Mouse (Mus musculus): Measurements from ENCODE around the gene Cyp4f16. TPM values are rescaled to one million over a fixed set of nuclear protein-coding genes. Genes with fewer than 3 reads are reported as not detected.
"Not testable (repeated sequence)": the region's sequence is repeated elsewhere in the genome, so short reads cannot be mapped to it uniquely, and the experiment has no call there.

The Cyp4f16 gene
- polyA plus RNA-seq, 1 experiment: 140 TPM

DNA sequence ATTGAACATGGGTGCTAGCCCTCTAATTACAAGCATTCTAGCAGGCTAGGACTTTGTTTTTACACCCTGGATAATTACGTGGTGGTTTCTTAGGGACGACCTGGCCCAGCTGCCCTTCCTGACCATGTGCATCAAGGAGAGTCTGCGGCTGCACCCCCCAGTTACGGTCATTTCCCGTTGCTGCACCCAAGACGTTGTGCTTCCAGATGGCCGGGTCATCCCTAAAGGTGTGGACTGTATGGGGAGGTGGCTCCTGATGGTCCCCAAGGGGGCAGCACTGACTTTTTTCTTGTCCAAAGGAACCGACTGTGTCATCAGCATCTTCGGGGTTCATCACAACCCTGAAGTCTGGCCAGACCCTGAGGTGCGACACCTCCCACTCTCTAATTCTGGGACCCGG is 8.6 kb upstream of the Cyp4f16 start:
- H3K36me3 ChIP-seq (ENCODE audit: control insufficient read depth, insufficient read depth, low read length): no peaks in the 10 kb centered on the region
- H3K27me3 ChIP-seq (ENCODE audit: control insufficient read depth, insufficient read depth, low read length): no peaks in the 10 kb centered on the region
- 78% methylated on average over 11 of the region's 11 CpGs for WGBS

DNA sequence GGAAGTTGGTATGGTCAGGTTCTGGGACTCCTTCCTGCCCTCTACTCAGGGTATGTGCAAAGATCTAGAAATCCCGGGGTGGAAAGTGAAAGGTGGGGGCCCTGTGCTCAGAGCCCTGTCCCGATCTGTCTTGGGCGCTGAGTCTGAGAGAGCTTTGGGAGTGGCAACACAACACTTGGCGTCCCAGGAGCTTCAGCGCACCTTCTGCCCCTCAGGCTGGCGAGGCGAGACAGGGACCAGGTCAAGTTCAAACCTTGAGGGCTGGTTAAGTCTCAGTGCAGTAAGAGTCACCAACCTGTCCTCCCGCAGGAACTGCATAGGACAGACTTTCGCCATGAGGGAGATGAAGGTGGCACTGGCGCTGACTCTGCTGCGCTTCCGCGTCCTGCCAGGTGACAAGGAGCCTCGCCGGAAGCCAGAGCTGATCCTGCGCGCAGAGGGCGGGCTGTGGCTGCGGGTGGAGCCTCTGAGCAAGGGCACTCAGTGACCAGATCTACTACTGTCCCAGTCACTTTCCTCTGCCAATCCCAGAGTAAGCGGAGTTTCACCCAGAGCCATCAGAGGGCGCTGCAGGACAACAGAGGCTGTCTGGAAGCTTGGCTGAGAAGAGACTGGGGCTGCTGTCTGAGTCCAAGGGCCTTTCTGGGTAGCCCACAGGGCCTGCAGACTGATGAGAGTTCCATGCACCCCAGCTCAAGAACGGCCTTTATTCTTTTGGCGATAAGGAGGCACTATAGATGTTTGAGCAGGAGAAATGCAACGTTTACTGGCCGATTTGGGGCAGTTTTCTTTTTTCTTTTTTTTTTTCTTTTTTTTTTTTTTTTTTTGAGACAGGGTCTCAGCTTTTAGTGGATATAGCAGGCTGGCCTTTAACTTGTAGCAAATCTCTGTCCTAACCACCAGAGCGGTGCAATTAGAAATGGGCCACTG is 7.7 kb upstream of the Cyp4f16 start:
- H3K36me3 ChIP-seq (ENCODE audit: control insufficient read depth, insufficient read depth, low read length): no peaks in the 10 kb centered on the region
- peak overlapping the region; percentile 74 for H3K4me3 ChIP-seq (ENCODE audit: low read depth, low read length)
- peak; percentile 88 for TF ChIP-seq POLR2A (IDR thresholded peaks at IDR 0.05; ENCODE audit: low read depth, low read length)
- peak; percentile 92 for TF ChIP-seq CTCF (IDR thresholded peaks at IDR 0.05; ENCODE audit: extremely low read depth, insufficient read length, insufficient replicate concordance, low read depth, low read length)
- WGBS: 14% methylated on average over 26 of the region's 26 CpGs
- no peaks in the 10 kb centered on the region for H3K27me3 ChIP-seq (ENCODE audit: control insufficient read depth, insufficient read depth, low read length)
- H3K27ac ChIP-seq (ENCODE audit: insufficient read depth, low read depth, low read length): peak overlapping the region; percentile 66
- H3K4me1 ChIP-seq (ENCODE audit: control insufficient read depth, insufficient read depth, insufficient read length, low read length): peaks cover 7% of the 10 kb centered on the region; the same call in 1 of the 2 replicates

More for the DNA sequence above, 8.6 kb upstream of the Cyp4f16 start:
- H3K4me3 ChIP-seq (ENCODE audit: low read depth, low read length): peak overlapping the region; percentile 74
- peaks cover 5% of the 10 kb centered on the region; the same call in 1 of the 2 replicates for H3K4me1 ChIP-seq (ENCODE audit: control insufficient read depth, insufficient read depth, insufficient read length, low read length)
- TF ChIP-seq CTCF (IDR thresholded peaks at IDR 0.05; ENCODE audit: extremely low read depth, insufficient read length, insufficient replicate concordance, low read depth, low read length) (no peak), POLR2A (IDR thresholded peaks at IDR 0.05; ENCODE audit: low read depth, low read length) (no peak)
- no peak overlapping the region for H3K27ac ChIP-seq (ENCODE audit: insufficient read depth, low read depth, low read length)

GRCm38 (mm10) chr17:32532356-32532755 is 4.0 kb upstream of the Cyp4f16 start:
- H3K27ac ChIP-seq (ENCODE audit: insufficient read depth, low read depth, low read length); H3K27me3 ChIP-seq (ENCODE audit: control insufficient read depth, insufficient read depth, low read length); H3K36me3 ChIP-seq (ENCODE audit: control insufficient read depth, insufficient read depth, low read length); H3K4me3 ChIP-seq (ENCODE audit: low read depth, low read length): not testable (repeated sequence)
- WGBS: 76% methylated on average over 4 of the region's 4 CpGs
- H3K4me1 ChIP-seq (ENCODE audit: control insufficient read depth, insufficient read depth, insufficient read length, low read length): peaks cover 29% of the 10 kb centered on the region; the same call in 1 of the 2 replicates

- H3K27me3 ChIP-seq (ENCODE audit: control insufficient read depth, insufficient read depth, low read length): no peaks in the 10 kb centered on the region
- H3K4me3 ChIP-seq (ENCODE audit: low read depth, low read length): no peak overlapping the region
- 61% methylated on average over 6 of the region's 6 CpGs for WGBS
- peaks cover 27% of the 10 kb centered on the region; the same call in 1 of the 2 replicates for H3K4me1 ChIP-seq (ENCODE audit: control insufficient read depth, insufficient read depth, insufficient read length, low read length)
- H3K36me3 ChIP-seq (ENCODE audit: control insufficient read depth, insufficient read depth, low read length): no peaks in the 10 kb centered on the region; the same call in 1 of the 2 replicates
- H3K27ac ChIP-seq (ENCODE audit: insufficient read depth, low read depth, low read length): peak overlapping the region; percentile 17; the same call in 1 of the 2 replicates
- no peak for TF ChIP-seq POLR2A (IDR thresholded peaks at IDR 0.05; ENCODE audit: low read depth, low read length)
- no peak for TF ChIP-seq CTCF (IDR thresholded peaks at IDR 0.05; ENCODE audit: extremely low read depth, insufficient read length, insufficient replicate concordance, low read depth, low read length)
Measured at GRCm38 (mm10) chr17:32534068-32534467, 2.3 kb upstream of the Cyp4f16 start.

DNA sequence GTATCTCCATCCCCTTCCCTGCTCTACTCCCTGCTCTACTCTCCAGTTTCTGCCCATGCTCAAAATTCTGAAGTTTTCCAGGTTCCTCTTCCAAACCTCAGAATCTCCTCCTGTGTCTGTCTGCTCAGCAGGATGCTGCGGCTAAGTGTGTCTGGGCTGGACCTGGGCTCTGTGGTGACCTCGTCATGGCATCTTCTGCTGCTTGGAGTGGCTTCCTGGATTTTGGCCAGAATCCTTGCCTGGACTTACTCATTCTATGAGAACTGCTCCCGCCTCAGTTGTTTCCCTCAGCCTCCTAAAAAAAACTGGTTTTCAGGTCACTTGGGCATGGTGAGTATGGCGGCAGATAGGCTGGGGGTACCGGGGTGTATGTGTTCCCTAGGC is 501 bp downstream of the Cyp4f16 start:
- H3K36me3 ChIP-seq (ENCODE audit: control insufficient read depth, insufficient read depth, low read length): peaks cover 4% of the 10 kb centered on the region
- peak overlapping the region; percentile 64 for H3K4me3 ChIP-seq (ENCODE audit: low read depth, low read length)
- peaks cover 27% of the 10 kb centered on the region; the same call in 1 of the 2 replicates for H3K4me1 ChIP-seq (ENCODE audit: control insufficient read depth, insufficient read depth, insufficient read length, low read length)
- no peaks in the 10 kb centered on the region for H3K27me3 ChIP-seq (ENCODE audit: control insufficient read depth, insufficient read depth, low read length)
- TF ChIP-seq POLR2A (IDR thresholded peaks at IDR 0.05; ENCODE audit: low read depth, low read length) (no peak), CTCF (IDR thresholded peaks at IDR 0.05; ENCODE audit: extremely low read depth, insufficient read length, insufficient replicate concordance, low read depth, low read length) (no peak)
- peak overlapping the region; percentile 61 for H3K27ac ChIP-seq (ENCODE audit: insufficient read depth, low read depth, low read length)
- 32% methylated on average over 5 of the region's 5 CpGs for WGBS

GRCm38 (mm10) chr17:32544792-32545191 is 8.4 kb downstream of the Cyp4f16 start:
- H3K27ac ChIP-seq (ENCODE audit: insufficient read depth, low read depth, low read length); H3K4me3 ChIP-seq (ENCODE audit: low read depth, low read length); H3K27me3 ChIP-seq (ENCODE audit: control insufficient read depth, insufficient read depth, low read length); H3K4me1 ChIP-seq (ENCODE audit: control insufficient read depth, insufficient read depth, insufficient read length, low read length): not testable (repeated sequence)
- WGBS: 83% methylated on average over 5 of the region's 5 CpGs
- peaks cover 33% of the 10 kb centered on the region for H3K36me3 ChIP-seq (ENCODE audit: control insufficient read depth, insufficient read depth, low read length)

- WGBS: 96% methylated on average over 3 of the region's 3 CpGs
- H3K27ac ChIP-seq (ENCODE audit: insufficient read depth, low read depth, low read length); H3K27me3 ChIP-seq (ENCODE audit: control insufficient read depth, insufficient read depth, low read length); H3K4me1 ChIP-seq (ENCODE audit: control insufficient read depth, insufficient read depth, insufficient read length, low read length): not testable (repeated sequence)
- H3K4me3 ChIP-seq (ENCODE audit: low read depth, low read length): peak overlapping the region; percentile 57; the same call in 1 of the 2 replicates
- H3K36me3 ChIP-seq (ENCODE audit: control insufficient read depth, insufficient read depth, low read length): peaks cover 14% of the 10 kb centered on the region
Measured at GRCm38 (mm10) chr17:32550377-32550776, 14.0 kb downstream of the Cyp4f16 start.
